Mouse (Mus musculus): ENCODE data around the gene Pbx1.

The Pbx1 gene

GRCm38 (mm10) chr1:168169791-168170190 is 262.3 kb downstream of the Pbx1 start:
- DNase-seq (ENCODE audit: low spot score), result no peak

GRCm38 (mm10) chr1:168169052-168169779 is 262.9 kb downstream of the Pbx1 start:
- no peak for DNase-seq (ENCODE audit: low spot score)

DNA sequence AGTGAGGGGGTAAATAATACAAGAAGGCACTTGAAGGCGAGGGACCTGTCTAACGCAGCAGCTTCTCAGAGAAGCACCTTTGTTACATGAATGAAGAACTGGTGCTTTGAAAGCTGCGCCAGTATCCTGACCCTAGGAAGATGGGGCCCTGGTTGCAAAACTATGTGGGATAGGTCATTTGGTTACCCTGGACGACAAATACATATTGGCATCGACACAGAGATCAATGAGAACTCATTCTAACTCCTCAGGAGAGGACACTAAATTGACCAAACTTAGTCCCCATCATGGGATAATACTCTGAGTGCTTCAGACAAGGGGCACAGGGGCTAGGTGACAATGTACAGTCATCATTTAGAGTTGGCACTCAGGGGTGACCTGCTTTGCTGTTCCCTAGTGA is 264.3 kb downstream of the Pbx1 start:
- DNase-seq (ENCODE audit: low spot score), result no peak

- no peak for DNase-seq (ENCODE audit: low spot score)
Observed at GRCm38 (mm10) chr1:168166841-168167240, 265.2 kb downstream of the Pbx1 start.

DNA sequence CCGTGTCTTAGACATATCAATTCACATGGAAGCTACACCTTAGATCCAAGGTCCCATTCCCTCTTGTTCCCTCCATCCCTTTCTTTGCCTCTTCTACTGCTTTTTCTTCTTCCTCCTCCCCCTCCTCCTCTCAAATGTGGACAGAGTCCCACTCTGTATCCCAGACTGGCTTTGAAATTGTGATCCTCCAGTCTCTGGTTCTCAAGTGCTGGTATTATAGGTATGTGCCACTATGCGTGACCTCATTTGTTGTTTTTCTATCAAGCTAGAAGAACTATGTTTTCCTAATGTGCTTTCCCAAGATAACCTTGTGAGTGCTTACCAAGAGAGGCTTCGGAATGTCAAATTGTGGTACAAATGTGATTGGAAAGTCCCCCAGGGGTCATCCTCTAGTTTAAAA is 267.1 kb downstream of the Pbx1 start:
- DNase-seq (ENCODE audit: low spot score), result peak; percentile 16

DNA sequence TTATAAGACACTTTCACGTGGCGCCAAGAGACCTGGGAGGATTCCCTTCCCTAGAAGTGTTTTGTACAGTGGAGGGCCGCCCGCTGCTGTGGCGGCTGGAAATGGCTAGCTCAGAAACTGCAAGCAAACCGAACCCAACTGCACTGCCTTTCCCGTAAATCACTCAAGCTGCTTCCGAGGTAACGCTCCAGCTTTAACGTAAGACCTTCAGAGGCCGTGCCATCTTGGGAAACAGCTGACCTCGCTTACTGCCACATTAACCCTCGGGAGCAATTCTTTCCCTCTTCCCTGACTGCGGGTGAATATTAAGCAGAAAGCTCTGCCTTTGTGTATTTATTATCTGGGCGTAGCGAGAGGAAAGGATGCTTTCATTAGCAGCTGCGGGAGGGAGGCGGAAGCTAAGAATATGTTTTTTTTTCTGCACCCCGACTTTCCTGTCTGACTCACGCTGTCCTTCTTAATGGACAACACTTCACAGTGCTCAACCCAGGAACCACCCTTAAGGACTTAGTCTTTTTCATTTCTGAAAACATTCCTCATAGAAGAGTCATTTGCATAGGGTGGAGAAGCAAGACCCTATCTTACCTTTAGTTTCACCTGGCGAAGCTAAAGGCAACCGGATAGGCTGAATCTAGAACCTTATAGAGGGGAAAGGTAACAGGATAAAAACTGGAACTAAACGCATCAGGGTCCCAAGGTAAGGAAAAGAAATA is 268.4 kb downstream of the Pbx1 start:
- DNase-seq (ENCODE audit: low spot score), result peak; percentile 68

GRCm38 (mm10) chr1:168139138-168139682 is 292.9 kb downstream of the Pbx1 start:
- no peak for DNase-seq (ENCODE audit: low spot score)

DNA sequence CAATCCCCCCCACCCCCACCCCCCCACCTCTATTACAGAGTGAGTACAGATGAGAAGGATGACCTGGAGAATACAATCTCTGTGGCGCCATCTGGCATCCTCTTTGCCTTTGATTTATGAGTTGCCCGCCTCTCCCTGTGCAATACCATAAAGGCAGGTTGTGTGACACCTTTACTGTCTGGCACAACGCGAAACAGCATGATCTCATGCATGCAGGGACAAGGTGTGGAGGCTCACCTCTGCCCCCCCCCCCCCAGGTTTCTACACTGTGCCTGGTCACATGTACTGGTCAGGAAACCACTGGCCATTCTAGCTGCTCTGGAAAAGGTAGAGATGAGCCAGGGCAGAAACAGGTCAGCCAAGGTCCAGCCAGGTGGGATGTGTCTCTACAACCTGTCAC is 293.4 kb downstream of the Pbx1 start:
- DNase-seq (ENCODE audit: low spot score), result no peak

DNA sequence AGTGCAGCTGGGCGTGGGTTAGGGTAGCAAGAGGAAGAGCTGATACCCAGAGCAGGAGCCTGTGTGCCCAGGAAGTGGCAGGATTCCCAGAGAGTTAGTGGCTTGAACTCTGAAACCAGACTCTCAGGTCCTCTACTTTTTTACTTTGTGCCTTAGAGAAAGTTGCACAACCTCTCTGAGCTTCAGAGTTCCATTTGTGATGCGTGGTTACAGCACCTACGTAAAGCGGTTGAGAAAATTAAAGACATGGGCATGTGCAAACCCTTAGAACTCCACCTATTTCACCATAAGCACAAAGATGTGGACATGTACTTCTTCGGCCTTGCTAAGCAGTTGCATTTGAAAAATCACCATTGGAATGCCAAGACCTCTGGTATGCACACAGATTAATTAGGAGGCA is 294.2 kb downstream of the Pbx1 start:
- DNase-seq (ENCODE audit: low spot score), result no peak

GRCm38 (mm10) chr1:168135545-168135944 is 296.5 kb downstream of the Pbx1 start:
- DNase-seq (ENCODE audit: low spot score), result no peak

DNA sequence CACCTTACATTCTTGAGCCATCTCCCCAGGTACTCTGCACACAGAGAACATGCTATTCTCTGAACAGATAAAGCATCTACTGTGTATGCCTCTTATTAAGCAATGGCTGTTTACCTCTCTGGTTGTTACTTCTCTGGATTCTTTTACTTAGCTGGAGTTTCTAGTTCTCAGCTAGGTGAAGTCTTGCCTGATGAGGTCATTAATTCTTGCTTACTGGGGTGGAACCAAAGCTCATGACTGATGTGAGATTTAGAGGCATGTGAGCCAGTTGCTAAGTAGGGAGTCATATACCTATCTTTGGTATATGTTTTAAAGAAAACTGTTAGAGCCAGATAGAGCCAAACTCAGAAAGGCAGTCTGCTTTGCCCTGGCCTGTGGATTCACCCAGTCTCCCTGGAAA is 298.4 kb downstream of the Pbx1 start:
- DNase-seq (ENCODE audit: low spot score), result no peak

GRCm38 (mm10) chr1:168128004-168128403 is 304.1 kb downstream of the Pbx1 start:
- DNase-seq (ENCODE audit: low spot score), result no peak

- DNase-seq (ENCODE audit: low spot score), result no peak
Observed at GRCm38 (mm10) chr1:168124643-168125490, 307.2 kb downstream of the Pbx1 start.

DNA sequence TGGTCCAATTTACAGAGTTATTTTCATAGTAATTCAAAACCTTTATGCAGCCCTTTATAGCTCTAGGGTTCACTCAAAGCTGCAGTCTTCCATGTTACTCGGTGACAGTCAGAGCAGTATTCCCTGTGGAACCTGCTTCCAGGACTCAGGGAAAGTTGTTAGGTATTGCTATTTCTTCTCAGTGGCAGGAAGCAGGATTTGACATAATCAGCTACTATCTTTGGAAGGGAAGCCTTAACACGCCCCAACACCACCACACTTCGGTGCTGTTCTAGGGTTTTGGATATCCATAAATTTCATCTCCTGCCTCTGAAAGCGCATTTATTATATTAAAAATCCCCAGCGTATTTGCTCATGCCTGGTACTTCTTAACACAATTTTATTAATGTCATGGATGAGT is 314.0 kb downstream of the Pbx1 start:
- DNase-seq (ENCODE audit: low spot score), result no peak

DNA sequence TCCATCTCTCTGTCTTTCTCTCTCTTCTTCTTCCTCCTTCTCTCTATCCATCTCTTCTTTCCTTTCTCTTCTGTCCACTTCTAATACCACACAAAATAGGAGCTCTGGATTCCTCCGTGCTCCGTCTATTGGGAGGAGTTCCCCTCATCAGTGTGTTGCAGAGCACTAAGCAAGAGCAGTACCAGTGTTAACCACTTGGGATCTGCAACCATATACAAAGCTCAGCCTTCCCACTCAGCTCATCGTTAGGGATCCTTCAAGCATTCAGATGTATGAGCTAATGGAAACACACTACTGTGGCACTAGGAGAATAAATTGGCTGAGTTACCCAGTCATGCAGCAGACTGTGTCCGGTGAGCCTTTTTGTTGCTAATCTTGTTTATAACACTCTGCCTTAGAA is 314.7 kb downstream of the Pbx1 start:
- no peak for DNase-seq (ENCODE audit: low spot score)

- no peak for DNase-seq (ENCODE audit: low spot score)
Observed at GRCm38 (mm10) chr1:168109797-168110196, 322.3 kb downstream of the Pbx1 start.

DNA sequence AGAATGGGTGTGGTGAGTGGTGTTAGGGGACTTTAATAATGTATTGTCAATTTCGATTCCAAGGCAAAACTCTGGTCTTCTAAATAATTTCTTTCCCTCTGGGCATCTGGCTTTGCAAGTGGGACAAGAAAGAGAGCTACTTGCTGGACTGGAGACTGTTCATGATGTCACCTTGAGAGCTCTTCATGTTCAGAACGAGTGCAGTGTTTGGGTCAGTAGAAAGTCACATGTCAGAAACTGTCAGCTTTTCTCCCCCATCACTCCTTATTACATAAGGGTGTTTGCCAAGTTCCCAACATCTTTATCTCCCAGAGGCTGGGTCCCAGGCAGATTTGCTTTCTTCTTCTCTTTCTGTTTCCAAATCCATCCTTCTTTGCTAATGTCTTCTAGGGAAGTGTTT is 328.2 kb downstream of the Pbx1 start:
- DNase-seq (ENCODE audit: low spot score), result no peak

GRCm38 (mm10) chr1:168101514-168101913 is 330.6 kb downstream of the Pbx1 start:
- no peak for DNase-seq (ENCODE audit: low spot score)

DNA sequence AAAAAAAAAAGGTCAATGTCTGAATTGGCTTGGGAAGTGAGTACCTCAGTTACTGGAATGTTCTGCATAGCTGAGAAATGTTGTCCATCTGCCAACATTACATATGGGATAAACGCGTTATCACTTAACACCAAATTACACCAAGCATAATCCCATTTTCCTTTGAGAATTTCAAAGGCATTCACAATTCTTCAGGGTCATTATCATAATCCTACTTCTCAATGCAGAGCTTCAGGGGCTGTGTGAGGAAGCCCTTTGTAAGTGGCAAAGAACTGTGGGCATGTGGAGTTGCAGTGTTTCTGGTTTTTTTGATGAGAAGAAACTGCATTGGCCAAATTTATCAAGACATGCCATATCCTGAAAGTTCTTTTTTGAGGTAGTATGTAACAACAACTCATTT is 333.3 kb downstream of the Pbx1 start:
- DNase-seq (ENCODE audit: low spot score), result no peak

DNA sequence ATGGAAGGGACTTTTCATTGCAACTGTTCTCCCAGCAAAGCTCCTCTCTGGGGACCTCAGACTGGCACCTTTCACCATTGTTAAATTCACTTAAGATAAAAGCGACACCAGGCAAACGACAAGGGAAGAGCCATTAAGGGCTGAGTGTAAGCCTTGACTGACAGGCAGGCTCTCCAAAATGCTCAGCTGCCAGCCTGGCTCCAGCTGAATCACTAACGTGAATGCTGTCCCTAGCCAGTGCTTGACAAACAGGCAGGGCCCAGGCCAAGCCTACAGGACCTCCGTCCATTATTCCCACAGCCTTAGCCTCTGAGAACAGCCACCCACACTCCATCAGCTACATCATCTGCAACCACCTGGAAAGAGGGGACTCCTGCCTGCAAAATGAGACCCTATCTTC is 337.4 kb downstream of the Pbx1 start:
- DNase-seq (ENCODE audit: low spot score), result no peak

GRCm38 (mm10) chr1:168093044-168093443 is 339.0 kb downstream of the Pbx1 start:
- DNase-seq (ENCODE audit: low spot score), result peak; percentile 51

DNA sequence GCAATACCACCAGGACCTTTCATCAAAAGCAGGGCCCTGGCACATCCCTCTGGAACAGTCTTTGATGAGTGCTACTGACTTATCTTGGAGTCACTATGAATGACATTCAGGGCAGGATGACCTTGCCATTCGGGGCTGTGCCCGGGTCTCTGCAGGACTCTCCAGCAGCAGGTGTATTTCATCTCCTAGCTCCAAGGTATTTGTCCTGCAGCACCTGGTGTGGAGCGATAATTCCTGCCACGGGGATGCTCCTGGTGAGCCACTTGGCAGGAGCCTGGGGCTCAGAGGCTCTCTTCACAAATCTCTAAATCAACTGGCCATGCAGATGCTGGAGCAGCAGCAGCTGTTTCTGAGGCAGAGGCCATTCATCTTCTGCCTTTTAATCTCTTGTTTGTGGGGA is 340.4 kb downstream of the Pbx1 start:
- DNase-seq (ENCODE audit: low spot score), result no peak

DNA sequence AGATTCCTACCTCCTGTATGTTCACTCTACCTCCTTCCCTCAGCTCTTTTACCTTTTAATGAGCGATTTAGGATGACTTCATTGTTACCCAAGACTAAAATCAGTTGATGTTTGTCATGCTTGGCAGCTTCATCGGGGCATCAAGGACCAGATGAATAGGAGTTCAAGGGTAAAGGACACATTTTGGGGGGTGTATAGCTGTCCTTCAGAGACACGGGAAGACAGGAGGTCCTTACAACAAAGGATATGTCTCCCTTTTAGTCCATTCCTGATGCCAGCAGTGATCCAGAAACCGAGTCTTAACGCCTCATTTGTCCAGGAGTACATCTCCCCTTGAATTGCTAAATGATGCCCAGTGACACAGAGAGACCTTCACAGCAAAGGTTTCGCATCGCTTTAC is 343.4 kb downstream of the Pbx1 start:
- no peak for DNase-seq (ENCODE audit: low spot score)
